Mouse (Mus musculus): Measurements from ENCODE around the gene Gm10271.
A peak's percentile ranks its signal among the peaks of the same experiment; 100 is the strongest.

Gene Gm10271

GRCm38 (mm10) chr10:116931497-116932179, 40.8 kb downstream of the Gm10271 start:
- no peak for DNase-seq

GRCm38 (mm10) chr10:116930936-116931335, 41.5 kb downstream of the Gm10271 start:
- DNase-seq, result no peak

- DNase-seq, result peak in 1 of 2 experiments; percentile 49
These were observed 41.9 kb downstream of the Gm10271 start for GRCm38 (mm10) chr10:116930506-116930905.

- no peak for DNase-seq
These were observed 43.6 kb downstream of the Gm10271 start for GRCm38 (mm10) chr10:116928826-116929225.

- DNase-seq, result no peak
These were observed 45.8 kb downstream of the Gm10271 start for GRCm38 (mm10) chr10:116926428-116927113.

- DNase-seq, result no peak
These were observed 48.5 kb downstream of the Gm10271 start for GRCm38 (mm10) chr10:116923651-116924495.

GRCm38 (mm10) chr10:116922161-116922560, 50.2 kb downstream of the Gm10271 start:
- DNase-seq, result peak in 1 of 2 experiments; percentile 21

GRCm38 (mm10) chr10:116921416-116921815, 51.0 kb downstream of the Gm10271 start:
- DNase-seq, result no peak

- DNase-seq, result no peak
These were observed 51.8 kb downstream of the Gm10271 start for GRCm38 (mm10) chr10:116920641-116921040.

GRCm38 (mm10) chr10:116919368-116920317, 52.8 kb downstream of the Gm10271 start:
- DNase-seq, result no peak

- no peak for DNase-seq
These were observed 55.8 kb downstream of the Gm10271 start for GRCm38 (mm10) chr10:116916581-116916980.

- no peak for DNase-seq
These were observed 57.1 kb downstream of the Gm10271 start for GRCm38 (mm10) chr10:116915286-116915685.

- DNase-seq, result no peak
These were observed 57.8 kb downstream of the Gm10271 start for GRCm38 (mm10) chr10:116914586-116914985.

- no peak for DNase-seq
These were observed 58.6 kb downstream of the Gm10271 start for GRCm38 (mm10) chr10:116913647-116914273.

- DNase-seq, result no peak
These were observed 59.6 kb downstream of the Gm10271 start for GRCm38 (mm10) chr10:116912850-116913249.

- no peak for DNase-seq
These were observed 63.3 kb downstream of the Gm10271 start for GRCm38 (mm10) chr10:116908901-116909642.

All from kidney, postnatal 4 days (tissue).